In genomic region chr5:114647211-114647974, GRCm38 (mm10) we compare ENCODE assay signal across 9 mouse cellular contexts. TPM values are rescaled to one million over a fixed set of nuclear protein-coding genes. Genes with fewer than 3 reads are reported as not detected.
DNase-seq lines count a peak whose midpoint lies in the region; ATAC-seq and TF ChIP-seq lines count a peak whose summit lies in the region.
"Had no signal": no experiment of that assay in that cellular context is flagged by ENCODE, and none has a peak within 500 bp of the region (broad histone marks: within the 10 kb centered on the region; RNA-seq: fewer than 3 reads in every experiment).

No protein-coding gene starts in this region.

- ATAC-seq in cerebellum, adult (ENCODE audit: insufficient number of reproducible peaks, low FRiP score, low TSS enrichment), result no peak
- ATAC-seq in forebrain, embryonic 14.5 days, result peak; percentile 72
- ATAC-seq in intestine, postnatal 0 days, result peak; percentile 63; the same call in 1 of the 2 replicates
- ATAC-seq in lung, embryonic 14.5 days (ENCODE audit: insufficient read depth), result peak; percentile 60

- no peak overlapping the region for H3K27ac ChIP-seq in forebrain, embryonic 14.5 days (ENCODE audit: low read depth, low read length)
- no peak overlapping the region for H3K27ac ChIP-seq in intestine, postnatal 0 days (ENCODE audit: low read depth, low read length)
- no peak overlapping the region for H3K27ac ChIP-seq in lung, embryonic 14.5 days (ENCODE audit: low read depth)
- H3K27ac ChIP-seq in olfactory bulb, adult 2 months (ENCODE audit: insufficient read depth, low read depth, low read length), result no peak overlapping the region

- peak overlapping the region; percentile 52 for H3K9ac ChIP-seq in forebrain, embryonic 14.5 days (ENCODE audit: low read length)
- peak overlapping the region; percentile 37; the same call in 1 of the 2 replicates for H3K9ac ChIP-seq in intestine, postnatal 0 days (ENCODE audit: low read depth, low read length)
- H3K9ac ChIP-seq in lung, embryonic 14.5 days, result peak overlapping the region; percentile 0

- H3K9me3 ChIP-seq in forebrain, embryonic 14.5 days (replicated peaks; ENCODE audit: control insufficient read depth, low read length), result no peaks in the 10 kb centered on the region
- H3K9me3 ChIP-seq in intestine, postnatal 0 days (ENCODE audit: control insufficient read depth), result no peaks in the 10 kb centered on the region
- H3K9me3 ChIP-seq in lung, embryonic 14.5 days (ENCODE audit: low read depth, low read length), result no peaks in the 10 kb centered on the region

- no peaks in the 10 kb centered on the region for H3K36me3 ChIP-seq in forebrain, embryonic 14.5 days (ENCODE audit: control insufficient read depth, insufficient read depth, low read length)
- H3K36me3 ChIP-seq in intestine, postnatal 0 days (ENCODE audit: control insufficient read depth, insufficient read depth), result no peaks in the 10 kb centered on the region
- H3K36me3 ChIP-seq in lung, embryonic 14.5 days (ENCODE audit: insufficient read depth), result no peaks in the 10 kb centered on the region

- H3K4me2 ChIP-seq in forebrain, embryonic 14.5 days (ENCODE audit: low read length), result peak overlapping the region; percentile 55
- H3K4me2 ChIP-seq in intestine, postnatal 0 days (replicated peaks; ENCODE audit: low read depth), result peak overlapping the region; percentile 70
- peak overlapping the region; percentile 62 for H3K4me2 ChIP-seq in lung, embryonic 14.5 days

- TF ChIP-seq POLR2A in olfactory bulb, adult 2 months (IDR thresholded peaks at IDR 0.05; ENCODE audit: insufficient read depth, low read depth, low read length), result no peak

- DNase-seq in cerebellum, postnatal 10 days, result peak; percentile 51 to 53
- peak; percentile 25 for DNase-seq in adrenal gland, adult 8-10 months
- DNase-seq in forebrain, embryonic 14.5 days (ENCODE audit: low spot score), result peak; percentile 71
- peak; percentile 78 for DNase-seq in lung, embryonic 14.5 days
- no peak for DNase-seq in natural killer cell, adult 2 months (ENCODE audit: low spot score in 2 of 2)

- TF ChIP-seq CTCF in intestine, postnatal 0 days (IDR thresholded peaks at IDR 0.05; ENCODE audit: low read depth), result no peak
- TF ChIP-seq CTCF in lung, embryonic 14.5 days (IDR thresholded peaks at IDR 0.05; ENCODE audit: low read depth), result no peak
- no peak for TF ChIP-seq CTCF in olfactory bulb, adult 2 months (IDR thresholded peaks at IDR 0.05; ENCODE audit: insufficient read depth, low read depth, low read length)

- peak overlapping the region; percentile 19; the same call in 1 of the 2 replicates for H3K4me3 ChIP-seq in forebrain, embryonic 14.5 days (ENCODE audit: low read depth, low read length)
- peak overlapping the region; percentile 32 for H3K4me3 ChIP-seq in intestine, postnatal 0 days (ENCODE audit: low read depth, low read length)
- peak overlapping the region; percentile 21 for H3K4me3 ChIP-seq in lung, embryonic 14.5 days (ENCODE audit: low read depth, low read length)
- peak overlapping the region; percentile 39 for H3K4me3 ChIP-seq in olfactory bulb, adult 2 months (ENCODE audit: insufficient read depth, low read depth, low read length)

- H3K4me1 ChIP-seq in forebrain, embryonic 14.5 days (ENCODE audit: control insufficient read depth, insufficient read depth, low read length), result peaks cover 6% of the 10 kb centered on the region; the same call in 1 of the 2 replicates
- H3K4me1 ChIP-seq in intestine, postnatal 0 days (replicated peaks; ENCODE audit: control insufficient read depth, insufficient read depth, low read length), result 0 out of 2 replicates have a peak, but pooled peaks cover 5% of the 10 kb centered on the region
- peaks cover 9% of the 10 kb centered on the region; the same call in 1 of the 2 replicates for H3K4me1 ChIP-seq in lung, embryonic 14.5 days (ENCODE audit: insufficient read depth)
- peaks cover 14% of the 10 kb centered on the region for H3K4me1 ChIP-seq in olfactory bulb, adult 2 months (ENCODE audit: control insufficient read depth, insufficient read depth, low read length)

- H3K27me3 ChIP-seq in forebrain, embryonic 14.5 days (replicated peaks; ENCODE audit: control insufficient read depth, insufficient read depth, low read length), result 0 out of 2 replicates have a peak, but pooled peaks cover 6% of the 10 kb centered on the region
- 0 out of 2 replicates have a peak, but pooled peaks cover 6% of the 10 kb centered on the region for H3K27me3 ChIP-seq in intestine, postnatal 0 days (replicated peaks; ENCODE audit: control insufficient read depth, insufficient read depth, low read length)
- no peaks in the 10 kb centered on the region for H3K27me3 ChIP-seq in lung, embryonic 14.5 days (ENCODE audit: insufficient read depth, low read length)
- H3K27me3 ChIP-seq: CH12.LX had no signal

- WGBS in forebrain, embryonic 14.5 days, result under 1% methylated on average over 27 of the region's 27 CpGs
- WGBS in intestine, postnatal 0 days, result 4% methylated on average over 27 of the region's 27 CpGs
- WGBS in lung, embryonic 14.5 days, result 2% methylated on average over 27 of the region's 27 CpGs
- 3% methylated on average over 27 of the region's 27 CpGs for WGBS in olfactory bulb, adult 2 months

RNA-seq across cellular contexts. Expression of gene Trpv4, which starts 10.8 kb away (rescaled TPM):
- total RNA-seq in adrenal gland, adult 8-10 months (2022), result 1 to 10 TPM; 1.3 to 3.4 (median 2.4) TPM
- polyA plus RNA-seq in forebrain, embryonic 14.5 days (2014; fragmentation: Nextera tagmentation; extraction: Ambion mirVana), result 0.55 and 0.79 TPM in 2 replicates
- 0.70 and 1.0 TPM in 2 replicates for polyA plus RNA-seq in intestine, postnatal 0 days (2015; fragmentation: Nextera tagmentation; extraction: Ambion mirVana)
- 1.0 and 1.6 TPM in 2 replicates for polyA plus RNA-seq in lung, embryonic 14.5 days (2014; fragmentation: Nextera tagmentation; extraction: Ambion mirVana)
- polyA plus RNA-seq in olfactory bulb, adult 2 months (2012; ENCODE audit: insufficient read depth, insufficient read length, low replicate concordance, missing spikeins), result not detected in 2 replicates
- total RNA-seq: CH12.LX had no signal

RNA-seq across cellular contexts. Expression of gene Gltp, which starts 43.4 kb away (rescaled TPM):
- total RNA-seq in adrenal gland, adult 8-10 months (2022), result 10 to 100 TPM; 49.4 to 67.4 (median 55.3) TPM
- polyA plus RNA-seq in forebrain, embryonic 14.5 days (2014; fragmentation: Nextera tagmentation; extraction: Ambion mirVana), result 31.2 and 32.4 TPM in 2 replicates
- polyA plus RNA-seq in intestine, postnatal 0 days (2015; fragmentation: Nextera tagmentation; extraction: Ambion mirVana), result 111 and 115 TPM in 2 replicates
- polyA plus RNA-seq in lung, embryonic 14.5 days (2014; fragmentation: Nextera tagmentation; extraction: Ambion mirVana), result 71.1 and 74.8 TPM in 2 replicates
- not detected in 2 replicates for polyA plus RNA-seq in olfactory bulb, adult 2 months (2012; ENCODE audit: insufficient read depth, insufficient read length, low replicate concordance, missing spikeins)

Comparison
In these comparisons a context has a peak if more than half of its experiments do, and no peak if none do; other contexts are left out.
1. DNase-seq: peak in cerebellum, postnatal 10 days (2 of 2), adrenal gland, adult 8-10 months (single experiment), forebrain, embryonic 14.5 days (single experiment) and lung, embryonic 14.5 days (single experiment); none in natural killer cell, adult 2 months (0 of 2).
2. H3K9ac ChIP-seq: peak in every context shown above with its lines; median percentile 52 in forebrain, embryonic 14.5 days; 37 in intestine, postnatal 0 days; 0 in lung, embryonic 14.5 days.
3. Peak in every context shown above with its lines, with median percentiles within 50 percentile points of each other: H3K4me2 ChIP-seq and H3K4me3 ChIP-seq.